Mouse (Mus musculus) layer of hippocampus, postnatal 25 days (tissue): Measurements from ENCODE around the gene Btbd35f22. TPM values are rescaled to one million over a fixed set of nuclear protein-coding genes. Genes with fewer than 3 reads are reported as not detected.
"Not testable (repeated sequence)": the region's sequence is repeated elsewhere in the genome, so short reads cannot be mapped to it uniquely, and the experiment has no call there.

Experiments used
- DNase-seq, 2 experiments: peaks; one replicate each; pipeline ENCODE4 v3.0.0; 2022; ENCODE audit warnings: mixed read lengths in 2 of 2, low spot score in 1 of 2; ENCODE audit errors: extremely low spot score in 1 of 2
- total RNA-seq, 2 experiments: library from RNA; stranded (reverse); gene quantifications; 2 replicates each; pipeline ENCODE4 v1.2.3; 2021

Btbd35f22 gene
- total RNA-seq: not detected

DNA sequence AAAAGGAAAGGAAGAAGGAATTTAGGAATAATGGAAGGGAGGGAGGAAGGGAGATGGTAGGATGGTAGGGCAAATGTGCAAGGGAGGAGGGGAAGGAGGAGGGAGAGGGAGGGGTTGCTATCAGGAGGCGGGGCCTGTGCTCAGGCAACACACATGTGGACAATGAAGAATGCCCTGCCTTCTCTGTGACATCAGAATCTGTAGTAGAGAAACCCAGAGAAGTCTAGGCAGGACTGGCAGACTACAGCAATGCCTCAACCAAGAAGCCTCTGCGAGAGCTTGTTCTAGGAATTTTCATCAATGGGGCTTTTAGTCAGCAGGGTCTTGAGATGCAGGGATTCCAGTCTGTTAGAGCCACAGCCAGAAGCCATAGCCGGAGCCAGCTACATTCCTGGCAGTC lies at the start of gene Btbd35f22:
Gene Btbd35f22, plus strand, starts transcription at position 301 of the 400 bp plus-strand sequence.
- not testable (repeated sequence) for DNase-seq

Other genes with a start within 250 kb of the Btbd35f22 start
- gene Gm21637, start 85.8 kb upstream of the Btbd35f22 start, total RNA-seq: not detected
- not detected for gene Btbd35f2, start 230.6 kb downstream of the Btbd35f22 start, total RNA-seq